In the genomic region with DNA sequence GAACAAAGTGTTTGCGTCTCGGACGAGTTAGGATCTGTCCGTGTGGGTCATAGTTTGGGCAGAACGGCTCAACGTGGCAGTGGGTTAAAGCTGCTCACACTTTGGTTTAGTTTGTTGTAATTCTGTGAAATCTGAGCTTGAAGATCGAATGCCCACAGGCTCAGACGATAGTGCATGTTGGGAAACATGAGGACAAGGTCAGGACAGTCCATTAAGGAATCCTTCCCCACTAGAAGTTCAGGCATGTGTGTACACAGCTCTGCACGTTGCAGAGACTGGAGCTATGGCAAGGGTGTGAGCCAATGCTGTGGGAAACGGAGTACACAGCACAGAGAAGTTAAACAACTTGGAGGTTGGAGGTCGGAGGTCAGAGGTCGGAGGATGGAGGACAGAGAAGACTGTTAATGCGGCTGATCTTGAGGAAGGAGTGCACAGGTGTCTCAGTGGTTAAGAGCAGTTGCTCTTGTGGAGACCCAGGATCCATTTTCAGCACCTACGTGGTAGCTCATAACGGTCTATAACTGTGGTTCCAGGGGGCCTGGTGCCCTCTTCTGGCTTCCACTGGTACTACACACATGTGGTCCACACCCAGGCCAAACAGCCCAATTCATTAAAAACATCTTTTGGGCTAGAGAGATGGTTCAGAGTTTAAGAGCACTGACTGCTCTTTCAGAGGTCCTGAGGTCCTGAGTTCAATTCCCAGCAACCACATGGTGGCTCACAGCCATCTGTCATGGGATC, we compare ENCODE assay signal across 11 mouse cellular contexts. TPM values are rescaled to one million over a fixed set of nuclear protein-coding genes. Genes with fewer than 3 reads are reported as not detected.
A peak's percentile ranks its signal among the peaks of the same experiment; 100 is the strongest.
DNase-seq lines count a peak whose midpoint lies in the region; ATAC-seq and TF ChIP-seq lines count a peak whose summit lies in the region.
"Had no signal": no experiment of that assay in that cellular context is flagged by ENCODE, and none has a peak within 500 bp of the region (broad histone marks: within the 10 kb centered on the region; RNA-seq: fewer than 3 reads in every experiment).

No protein-coding gene starts in this region.

- peak; percentile 56 for TF ChIP-seq CTCF in kidney, postnatal 0 days (IDR thresholded peaks at IDR 0.05; ENCODE audit: low read depth)
- peak; percentile 53 for TF ChIP-seq CTCF in G1E (IDR thresholded peaks at IDR 0.05; ENCODE audit: low read depth, low read length)

- no peaks in the 10 kb centered on the region for H3K36me3 ChIP-seq in kidney, postnatal 0 days (ENCODE audit: insufficient read depth, low read length)
- H3K36me3 ChIP-seq in G1E (replicated peaks), result no peaks in the 10 kb centered on the region
- H3K36me3 ChIP-seq: forebrain, embryonic 15.5 days; lung, embryonic 15.5 days had no signal

- no peak overlapping the region for H3K4me3 ChIP-seq in kidney, postnatal 0 days (replicated peaks; ENCODE audit: low read depth, low read length)
- H3K4me3 ChIP-seq in G1E (ENCODE audit: low read depth, low read length), result no peak overlapping the region
- H3K4me3 ChIP-seq: forebrain, embryonic 15.5 days; lung, embryonic 15.5 days had no signal

- no peak overlapping the region for H3K27ac ChIP-seq in kidney, postnatal 0 days
- H3K27ac ChIP-seq: forebrain, embryonic 15.5 days; lung, embryonic 15.5 days had no signal

- H3K4me1 ChIP-seq in kidney, postnatal 0 days (replicated peaks; ENCODE audit: insufficient read depth, low read length), result peaks cover 7% of the 10 kb centered on the region; the same call in 1 of the 2 replicates
- peaks cover 55% of the 10 kb centered on the region for H3K4me1 ChIP-seq in G1E (ENCODE audit: insufficient read depth, low read depth, low read length)

- WGBS in kidney, postnatal 0 days, result 73% methylated on average over 15 of the region's 15 CpGs

- no peak overlapping the region for H3K9ac ChIP-seq in kidney, postnatal 0 days (ENCODE audit: low read depth, low read length)
- H3K9ac ChIP-seq: forebrain, embryonic 15.5 days; lung, embryonic 15.5 days had no signal

- no peaks in the 10 kb centered on the region for H3K9me3 ChIP-seq in kidney, postnatal 0 days (replicated peaks; ENCODE audit: low read length)
- H3K9me3 ChIP-seq in G1E (replicated peaks), result peaks cover 7% of the 10 kb centered on the region
- H3K9me3 ChIP-seq: forebrain, embryonic 15.5 days; lung, embryonic 15.5 days had no signal

- H3K27me3 ChIP-seq in kidney, postnatal 0 days (ENCODE audit: insufficient read depth, low read length), result no peaks in the 10 kb centered on the region
- peaks cover 10% of the 10 kb centered on the region for H3K27me3 ChIP-seq in G1E (ENCODE audit: insufficient read depth, low read length)
- H3K27me3 ChIP-seq: forebrain, embryonic 15.5 days; lung, embryonic 15.5 days had no signal

- no peak for DNase-seq in kidney, postnatal 0 days (ENCODE audit: low spot score)
- no peak for DNase-seq in kidney, postnatal 25 days
- peak; percentile 57 to 61 for DNase-seq in B cell, adult 2 months
- no peak for DNase-seq in G1E (ENCODE audit: low spot score)
- peak; percentile 80 for DNase-seq in fat pad, adult 2 months (ENCODE audit: extremely low read depth, low read depth, low spot score)
- no peak for DNase-seq in embryo, embryonic 11 days
- no peak for DNase-seq in cerebellum, postnatal 25 days
- no peak for DNase-seq in layer of hippocampus, adult 9-10 months (ENCODE audit: low spot score)
- DNase-seq: cerebellum, adult 9-10 months had no signal

- no peak for ATAC-seq in kidney, postnatal 0 days (replicated peaks; ENCODE audit: low FRiP score, low read depth)
- no peak for ATAC-seq in G1E (ENCODE audit: extremely low read depth, insufficient number of reproducible peaks, low FRiP score, poor library complexity, severe bottlenecking)
- ATAC-seq: forebrain, embryonic 15.5 days had no signal

- no peak overlapping the region for H3K4me2 ChIP-seq in kidney, postnatal 0 days (ENCODE audit: low read length)
- H3K4me2 ChIP-seq: forebrain, embryonic 15.5 days; lung, embryonic 15.5 days had no signal

RNA-seq across cellular contexts. Expression of a gene that starts 21.4 kb away (rescaled TPM):
- 0.13 and 0.16 TPM in 2 replicates for polyA plus RNA-seq in kidney, postnatal 0 days (2015; fragmentation: Nextera tagmentation; extraction: Ambion mirVana)
- total RNA-seq in G1E (2014; fragmentation: Nextera tagmentation) (not detected in 2 replicates), G1E (2017) (1.4 TPM in 2 replicates)
- 0.02 and 0.22 TPM in 2 replicates for polyA plus RNA-seq in G1E (2012)
- polyA plus RNA-seq: forebrain, embryonic 15.5 days had no signal

RNA-seq across cellular contexts. Expression of a gene that starts 44.3 kb away (rescaled TPM):
- 0.08 and 0.19 TPM in 2 replicates for polyA plus RNA-seq in kidney, postnatal 0 days (2015; fragmentation: Nextera tagmentation; extraction: Ambion mirVana)
- not detected in 2 replicates for total RNA-seq in G1E (2014; fragmentation: Nextera tagmentation)
- 0.11 TPM in 1 of 2 replicates, not detected in the other for total RNA-seq in G1E (2017)
- polyA plus RNA-seq in G1E (2012), result not detected in 2 replicates
- polyA plus RNA-seq: forebrain, embryonic 15.5 days had no signal

Comparison
In these comparisons a context has a peak if more than half of its experiments do, and no peak if none do; other contexts are left out.
1. DNase-seq: peak in B cell, adult 2 months (2 of 2) and fat pad, adult 2 months (single experiment); none in kidney, postnatal 0 days (single experiment), kidney, postnatal 25 days (0 of 2), G1E (single experiment), embryo, embryonic 11 days (single experiment), cerebellum, postnatal 25 days (0 of 2) and layer of hippocampus, adult 9-10 months (single experiment).